Mouse (Mus musculus) neural tube, embryonic 13.5 days (tissue): ENCODE data around the gene BC025920. TPM values are rescaled to one million over a fixed set of nuclear protein-coding genes. Genes with fewer than 3 reads are reported as not detected.

Source experiments
- ATAC-seq: fragments of 200-750 bp; cut with Nextera tagmentation; 2 replicates; pipeline ENCODE4 v1.8.0; 2017; ENCODE audit warnings: low read depth, mild to moderate bottlenecking, moderate TSS enrichment, moderate library complexity
- H3K27ac ChIP-seq: fragments of 300-500 bp; sonication (generic); replicated peaks from 2 replicates; pipeline ENCODE4 v1.5.1; 2015; ENCODE audit warnings: moderate library complexity, mild to moderate bottlenecking, inconsistent platforms
- H3K27me3 ChIP-seq: fragments of 300-500 bp; sonication (generic); 2 replicates; pipeline ENCODE4 v1.6.1; 2015; ENCODE audit warnings: mild to moderate bottlenecking, inconsistent platforms
- H3K36me3 ChIP-seq: fragments of 300-500 bp; sonication (generic); 2 replicates; pipeline ENCODE4 v1.6.1; 2015; ENCODE audit warnings: mild to moderate bottlenecking, inconsistent platforms
- H3K4me1 ChIP-seq: fragments of 300-500 bp; sonication (generic); replicated peaks from 2 replicates; pipeline ENCODE4 v1.6.1; 2015; ENCODE audit warnings: inconsistent platforms
- H3K4me2 ChIP-seq: fragments of 300-500 bp; sonication (generic); 2 replicates; pipeline ENCODE4 v1.6.1; 2015; ENCODE audit warnings: inconsistent platforms, mild to moderate bottlenecking, moderate library complexity
- H3K4me3 ChIP-seq: fragments of 300-500 bp; sonication (generic); 2 replicates; pipeline ENCODE4 v1.5.1; 2015; ENCODE audit warnings: mild to moderate bottlenecking, inconsistent platforms
- H3K9ac ChIP-seq: fragments of 300-500 bp; sonication (generic); 2 replicates; pipeline ENCODE4 v1.6.1; 2015; ENCODE audit warnings: moderate library complexity, mild to moderate bottlenecking, inconsistent platforms
- H3K9me3 ChIP-seq: fragments of 300-500 bp; sonication (generic); 2 replicates; pipeline ENCODE4 v1.6.1; 2016; ENCODE audit warnings: inconsistent platforms
- WGBS: fragments of 180-500 bp; shearing (Covaris S2); methylation state at CpG from one replicate; pipeline ENCODE4 v1.1.7; 2015; 5-methylcytosine and 5-hydroxymethylcytosine counted together
- polyA plus RNA-seq: library from polyadenylated mRNA; unstranded; fragments of >200 nt; fragmentation: Nextera tagmentation; extraction: Ambion mirVana; gene quantifications from 2 replicates; pipeline ENCODE4 v1.2.1, GENCODE M21; 2015

The BC025920 gene
- polyA plus RNA-seq, 1 experiment from 2014 or later = 2.5 TPM

DNA sequence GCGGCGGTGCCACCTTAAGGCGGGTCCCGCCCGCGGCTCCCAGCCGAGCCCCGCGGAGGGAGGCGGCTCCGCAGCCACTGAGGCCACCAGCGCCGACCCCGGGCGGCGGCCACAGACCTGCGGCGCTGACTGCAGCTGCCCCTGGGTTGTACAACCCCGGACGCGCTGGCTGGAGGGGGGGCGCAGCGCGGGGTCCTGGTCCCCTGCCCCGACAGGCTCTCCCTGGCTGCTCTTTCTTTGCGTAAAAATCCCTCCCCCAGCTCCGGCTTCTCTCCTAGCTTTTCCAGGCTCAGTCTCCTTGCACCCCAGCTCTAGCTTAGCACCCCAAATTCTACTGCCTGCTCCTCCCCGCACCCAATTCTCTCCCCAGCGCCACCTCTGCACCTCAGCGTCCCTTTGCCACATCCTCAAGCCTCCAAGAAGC, 30.9 kb upstream of the BC025920 start:
- peak overlapping the region; percentile 74 for H3K4me2 ChIP-seq
- WGBS = under 1% methylated on average over 27 of the region's 30 CpGs
- H3K9ac ChIP-seq = peak overlapping the region; percentile 83
- H3K27ac ChIP-seq = peak overlapping the region; percentile 52; the same call in 1 of the 2 replicates
- H3K36me3 ChIP-seq = no peaks in the 10 kb centered on the region
- H3K27me3 ChIP-seq = peaks cover 77% of the 10 kb centered on the region
- peak overlapping the region; percentile 59 for H3K4me3 ChIP-seq
- ATAC-seq = no peak
- no peaks in the 10 kb centered on the region for H3K9me3 ChIP-seq
- H3K4me1 ChIP-seq = peaks cover 59% of the 10 kb centered on the region

DNA sequence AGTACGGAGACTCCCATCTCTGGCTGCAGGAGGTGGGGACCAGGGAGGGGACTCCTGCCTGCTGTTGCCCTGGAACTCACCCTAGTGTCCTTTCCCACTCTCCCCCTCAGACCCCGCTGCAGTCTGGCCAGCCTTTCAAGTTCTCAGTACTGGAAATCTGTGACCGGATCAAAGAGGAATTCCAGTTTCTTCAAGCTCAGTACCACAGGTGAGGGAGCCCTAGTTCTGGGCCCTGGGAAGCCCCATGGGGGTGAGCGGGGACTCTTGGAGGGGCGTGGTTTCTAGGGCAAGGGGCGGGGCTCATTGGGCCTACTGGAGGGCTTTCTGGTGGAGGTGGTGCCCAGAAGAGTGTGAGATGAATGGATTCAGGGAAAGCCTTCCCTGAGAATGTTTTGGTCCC, 30.4 kb upstream of the BC025920 start:
- ATAC-seq = no peak
- Histone ChIP-seq H3K9me3 (no peaks in the 10 kb centered on the region), H3K4me3 (peak overlapping the region; percentile 59), H3K9ac (peak overlapping the region; percentile 83), H3K36me3 (no peaks in the 10 kb centered on the region), H3K27me3 (peaks cover 82% of the 10 kb centered on the region), H3K4me2 (peak overlapping the region; percentile 74), H3K4me1 (peaks cover 59% of the 10 kb centered on the region), H3K27ac (peak overlapping the region; percentile 52; the same call in 1 of the 2 replicates)
- WGBS = 1% methylated on average over 6 of the region's 6 CpGs

DNA sequence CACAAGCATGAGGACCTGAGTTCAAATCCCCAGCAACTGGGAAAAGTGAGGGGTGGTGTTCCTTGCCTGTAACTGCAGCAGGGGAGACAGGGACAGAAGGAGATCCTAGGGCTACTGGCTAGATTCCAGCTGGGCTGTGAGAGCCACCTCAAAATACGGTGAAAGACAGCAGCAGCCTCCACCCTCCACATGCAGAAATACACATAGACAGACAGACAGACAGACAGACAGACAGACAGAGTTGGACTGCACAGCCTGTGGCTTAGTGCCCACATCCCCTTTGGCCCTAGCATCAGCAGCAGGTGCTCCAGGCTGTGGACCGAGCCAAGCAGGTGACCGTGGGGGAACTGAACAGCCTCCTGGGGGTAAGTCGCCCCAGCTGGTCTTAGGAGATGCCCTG, 26.1 kb upstream of the BC025920 start:
- H3K4me3 ChIP-seq = no peak overlapping the region
- peaks cover 85% of the 10 kb centered on the region for H3K27me3 ChIP-seq
- no peak overlapping the region for H3K4me2 ChIP-seq
- no peak overlapping the region for H3K27ac ChIP-seq
- WGBS = 63% methylated on average over 4 of the region's 4 CpGs
- no peaks in the 10 kb centered on the region for H3K36me3 ChIP-seq
- peaks cover 50% of the 10 kb centered on the region for H3K4me1 ChIP-seq
- no peak for ATAC-seq
- H3K9ac ChIP-seq = no peak overlapping the region
- H3K9me3 ChIP-seq = no peaks in the 10 kb centered on the region

DNA sequence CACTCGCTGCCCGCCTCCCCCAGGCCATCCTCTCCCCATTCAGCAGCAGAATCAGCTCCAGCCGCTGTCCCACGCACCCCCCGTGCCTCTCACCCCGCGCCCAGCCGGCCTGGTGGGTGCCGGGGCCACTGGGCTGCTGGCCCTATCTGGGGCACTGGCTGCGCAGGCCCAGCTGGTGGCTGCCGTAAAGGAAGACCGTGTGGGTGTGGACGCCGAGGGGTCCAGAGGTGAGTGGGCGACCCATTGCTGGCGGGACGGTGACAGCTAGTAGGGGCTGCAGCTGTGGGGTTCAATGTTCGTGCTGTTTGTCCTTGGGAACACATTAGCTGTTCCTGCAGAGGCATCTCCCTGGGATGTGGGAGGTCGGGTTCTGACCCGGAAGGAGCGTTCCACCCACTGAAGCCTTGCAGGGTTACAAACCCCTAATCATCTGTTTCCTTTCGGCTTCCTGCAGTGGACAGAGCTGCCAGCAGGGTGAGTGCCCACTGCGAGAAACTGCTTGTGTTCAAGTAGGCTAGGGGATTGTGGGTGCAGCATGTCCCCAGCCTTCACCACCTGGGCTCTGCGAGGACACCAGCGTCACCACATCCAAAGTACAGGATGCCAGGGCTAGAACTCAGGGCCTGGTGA, 25.5 kb upstream of the BC025920 start:
- no peak for ATAC-seq
- 55% methylated on average over 24 of the region's 25 CpGs for WGBS
- H3K4me1 ChIP-seq = peaks cover 45% of the 10 kb centered on the region
- H3K4me2 ChIP-seq = no peak overlapping the region
- H3K4me3 ChIP-seq = no peak overlapping the region
- no peak overlapping the region for H3K27ac ChIP-seq
- H3K9ac ChIP-seq = 0 out of 2 replicates have a peak overlapping the region, but pooled peaks have one; percentile 43
- H3K36me3 ChIP-seq = no peaks in the 10 kb centered on the region
- H3K27me3 ChIP-seq = peaks cover 89% of the 10 kb centered on the region
- H3K9me3 ChIP-seq = no peaks in the 10 kb centered on the region

DNA sequence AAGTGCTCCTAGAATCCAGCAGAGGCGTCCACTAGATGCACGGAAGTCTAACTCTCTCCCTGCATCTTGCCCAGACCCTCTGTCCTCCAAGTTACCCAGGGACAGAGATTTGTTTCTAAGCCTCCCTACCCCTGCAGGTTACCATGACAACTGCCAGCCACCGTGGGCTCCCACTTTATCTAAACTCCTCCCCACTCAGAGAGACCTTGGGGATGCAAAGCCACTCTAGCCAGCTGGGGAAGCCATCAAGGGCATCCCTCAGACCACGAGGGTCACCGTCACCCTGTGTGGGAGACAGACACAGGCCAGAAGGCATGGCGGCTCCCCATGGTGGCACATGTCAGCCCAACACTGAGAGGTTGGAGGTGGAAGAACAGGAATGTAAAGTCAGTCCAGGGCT, 22.7 kb upstream of the BC025920 start:
- H3K9ac ChIP-seq = no peak overlapping the region
- ATAC-seq = no peak
- peaks cover 36% of the 10 kb centered on the region for H3K4me1 ChIP-seq
- 48% methylated on average over 6 of the region's 6 CpGs for WGBS
- peaks cover 11% of the 10 kb centered on the region for H3K36me3 ChIP-seq
- H3K27ac ChIP-seq = no peak overlapping the region
- peaks cover 88% of the 10 kb centered on the region for H3K27me3 ChIP-seq
- no peak overlapping the region for H3K4me2 ChIP-seq
- no peak overlapping the region for H3K4me3 ChIP-seq
- no peaks in the 10 kb centered on the region for H3K9me3 ChIP-seq

DNA sequence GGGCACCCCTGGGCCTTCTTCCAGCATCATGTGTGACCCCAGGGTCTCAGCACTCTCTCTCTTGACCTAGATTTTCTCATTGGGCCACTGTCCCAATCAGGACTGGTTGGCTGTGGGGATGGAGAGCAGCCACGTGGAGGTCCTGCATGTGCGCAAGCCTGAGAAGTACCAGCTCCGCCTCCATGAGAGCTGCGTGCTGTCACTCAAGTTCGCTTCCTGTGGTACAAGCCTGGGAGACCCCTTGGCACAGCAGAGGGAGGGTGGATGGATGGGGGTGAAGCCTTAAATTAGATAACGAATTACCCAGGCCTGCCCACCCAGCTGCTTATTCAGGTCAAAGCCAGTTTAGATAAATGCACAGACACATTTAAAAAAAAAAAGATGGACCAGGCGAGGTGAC, 17.3 kb upstream of the BC025920 start:
- no peaks in the 10 kb centered on the region for H3K9me3 ChIP-seq
- H3K4me3 ChIP-seq = no peak overlapping the region
- peaks cover 91% of the 10 kb centered on the region for H3K27me3 ChIP-seq
- H3K4me1 ChIP-seq = no peaks in the 10 kb centered on the region
- 66% methylated on average over 7 of the region's 7 CpGs for WGBS
- H3K9ac ChIP-seq = no peak overlapping the region
- H3K36me3 ChIP-seq = peaks cover 15% of the 10 kb centered on the region
- no peak for ATAC-seq
- no peak overlapping the region for H3K4me2 ChIP-seq
- H3K27ac ChIP-seq = no peak overlapping the region

DNA sequence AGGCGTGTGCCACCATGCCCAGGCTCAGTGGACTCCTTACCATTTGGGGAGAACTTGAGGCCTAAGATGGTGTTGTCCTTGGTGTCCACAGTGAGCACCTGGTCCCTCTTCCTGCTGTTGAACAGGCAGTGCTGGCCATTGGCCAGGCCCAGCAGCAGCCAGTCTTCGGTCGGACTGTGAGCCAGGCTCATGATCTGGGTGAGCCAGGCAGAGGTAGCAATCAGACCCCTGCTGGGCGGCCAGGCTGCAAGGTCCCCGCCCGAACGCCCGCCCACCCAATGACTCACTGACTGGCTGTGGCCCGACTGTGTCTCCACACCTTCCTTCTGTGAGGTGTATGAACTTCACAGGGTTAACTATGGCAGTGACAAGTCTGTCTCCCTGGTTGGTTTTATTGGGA, 14.2 kb upstream of the BC025920 start:
- H3K9ac ChIP-seq = no peak overlapping the region
- no peak for ATAC-seq
- H3K4me1 ChIP-seq = peaks cover 20% of the 10 kb centered on the region
- no peak overlapping the region for H3K4me2 ChIP-seq
- H3K9me3 ChIP-seq = no peaks in the 10 kb centered on the region
- 65% methylated on average over 9 of the region's 9 CpGs for WGBS
- no peak overlapping the region for H3K4me3 ChIP-seq
- H3K36me3 ChIP-seq = peaks cover 15% of the 10 kb centered on the region
- H3K27me3 ChIP-seq = peaks cover 90% of the 10 kb centered on the region
- H3K27ac ChIP-seq = no peak overlapping the region

DNA sequence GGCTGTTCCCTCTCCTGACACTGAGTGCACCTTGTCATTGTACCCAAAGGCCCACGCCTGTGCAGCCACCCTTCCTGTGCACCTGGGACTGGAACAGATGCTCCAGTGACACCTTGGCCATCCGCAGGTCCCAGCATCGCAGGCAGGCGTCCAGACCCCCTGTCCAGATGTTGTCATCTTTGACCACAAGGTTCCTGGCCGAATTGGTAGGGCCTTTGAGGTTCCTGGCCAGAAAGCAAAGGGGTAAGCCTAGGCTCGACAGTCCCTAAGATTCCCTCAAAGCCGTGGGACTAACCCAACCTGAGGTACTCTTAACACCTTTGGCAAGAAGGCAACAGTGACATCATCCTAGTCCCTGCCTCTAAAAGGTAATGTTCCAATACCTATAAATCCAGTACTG, 13.4 kb upstream of the BC025920 start:
- H3K27me3 ChIP-seq = peaks cover 82% of the 10 kb centered on the region
- no peak for ATAC-seq

DNA sequence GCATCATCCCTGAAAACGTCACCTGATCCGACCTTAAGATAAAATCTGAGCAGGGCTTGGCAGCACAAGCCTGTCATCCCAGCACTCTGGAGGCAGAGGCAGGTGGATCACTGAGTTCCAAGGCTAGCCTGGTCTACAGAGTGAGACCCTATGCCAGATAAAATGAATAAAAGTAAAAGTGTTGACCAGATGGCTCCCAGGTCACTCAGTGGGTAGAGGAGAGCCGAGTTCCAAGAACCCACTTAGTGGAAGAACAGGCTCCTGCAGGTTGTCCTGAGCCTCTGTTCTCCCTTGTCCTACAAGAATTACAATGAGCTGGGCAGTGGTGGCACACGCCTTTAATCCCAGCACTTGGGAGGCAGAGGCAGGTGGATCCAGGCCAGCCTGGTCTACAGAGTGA, 12.8 kb upstream of the BC025920 start:
- 82% methylated on average over 4 of the region's 4 CpGs for WGBS
- H3K9ac ChIP-seq = no peak overlapping the region
- H3K27ac ChIP-seq = no peak overlapping the region
- peaks cover 6% of the 10 kb centered on the region; the same call in 1 of the 2 replicates for H3K36me3 ChIP-seq
- no peak for ATAC-seq
- no peak overlapping the region for H3K4me2 ChIP-seq
- H3K4me3 ChIP-seq = no peak overlapping the region
- peaks cover 83% of the 10 kb centered on the region for H3K27me3 ChIP-seq
- H3K4me1 ChIP-seq = peaks cover 34% of the 10 kb centered on the region
- no peaks in the 10 kb centered on the region for H3K9me3 ChIP-seq

More for the DNA sequence above, 13.4 kb upstream of the BC025920 start:
- no peak overlapping the region for H3K9ac ChIP-seq
- no peak overlapping the region for H3K4me2 ChIP-seq
- no peak overlapping the region for H3K27ac ChIP-seq
- H3K4me3 ChIP-seq = no peak overlapping the region
- peaks cover 28% of the 10 kb centered on the region for H3K4me1 ChIP-seq
- no peaks in the 10 kb centered on the region for H3K9me3 ChIP-seq
- H3K36me3 ChIP-seq = peaks cover 12% of the 10 kb centered on the region
- 83% methylated on average over 7 of the region's 7 CpGs for WGBS

DNA sequence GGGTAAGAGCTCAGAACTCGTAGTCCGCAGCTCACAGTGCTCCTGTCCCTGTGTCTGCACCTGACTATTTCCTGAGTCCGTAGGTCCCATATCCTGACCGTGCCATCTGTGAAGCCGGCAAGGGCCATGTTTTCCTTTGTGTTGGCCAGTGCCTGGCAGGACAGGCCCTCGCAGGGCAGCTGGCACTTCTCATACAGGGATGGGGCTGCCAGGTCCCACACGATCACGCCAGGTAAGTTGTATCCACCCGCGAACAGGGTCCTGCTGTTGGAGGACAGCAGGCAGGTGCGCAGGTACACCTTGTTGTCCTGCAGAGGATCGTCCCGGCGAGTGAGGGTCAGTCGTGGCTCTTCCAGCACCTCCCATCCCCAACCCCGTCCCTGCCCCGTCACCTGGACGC, 12.1 kb upstream of the BC025920 start:
- WGBS = 82% methylated on average over 18 of the region's 18 CpGs
- no peak overlapping the region for H3K27ac ChIP-seq
- H3K4me1 ChIP-seq = peaks cover 34% of the 10 kb centered on the region
- peaks cover 83% of the 10 kb centered on the region for H3K27me3 ChIP-seq
- H3K4me3 ChIP-seq = no peak overlapping the region
- no peak for ATAC-seq
- H3K9me3 ChIP-seq = no peaks in the 10 kb centered on the region
- H3K4me2 ChIP-seq = no peak overlapping the region
- no peaks in the 10 kb centered on the region for H3K36me3 ChIP-seq
- no peak overlapping the region for H3K9ac ChIP-seq

DNA sequence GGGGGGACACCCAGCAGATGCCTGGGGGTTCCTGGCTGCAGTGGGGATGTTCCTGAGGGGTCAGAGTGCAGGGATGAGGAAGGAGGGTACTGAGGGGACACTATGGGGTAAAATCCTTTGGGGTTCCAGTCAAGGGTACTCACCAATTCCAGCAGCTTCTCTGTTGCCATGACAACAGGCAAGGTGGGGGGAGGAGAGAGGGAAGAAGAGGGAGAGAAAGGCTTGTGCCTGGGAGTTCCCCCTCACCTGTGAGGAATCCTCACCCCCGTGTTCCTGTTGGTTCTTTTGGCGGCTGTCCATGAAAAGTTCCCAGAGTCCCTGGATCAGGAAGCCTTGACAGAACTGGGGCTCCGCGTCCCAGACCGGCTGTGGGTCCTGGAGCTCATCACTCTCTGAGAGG, 10.5 kb upstream of the BC025920 start:
- 44% methylated on average over 5 of the region's 5 CpGs for WGBS
- peaks cover 36% of the 10 kb centered on the region for H3K4me1 ChIP-seq
- H3K27me3 ChIP-seq = peaks cover 81% of the 10 kb centered on the region
- H3K4me3 ChIP-seq = no peak overlapping the region
- no peak for ATAC-seq
- no peaks in the 10 kb centered on the region for H3K9me3 ChIP-seq
- H3K36me3 ChIP-seq = no peaks in the 10 kb centered on the region
- 0 out of 2 replicates have a peak overlapping the region, but pooled peaks have one; percentile 26 for H3K9ac ChIP-seq
- no peak overlapping the region for H3K27ac ChIP-seq
- H3K4me2 ChIP-seq = no peak overlapping the region

DNA sequence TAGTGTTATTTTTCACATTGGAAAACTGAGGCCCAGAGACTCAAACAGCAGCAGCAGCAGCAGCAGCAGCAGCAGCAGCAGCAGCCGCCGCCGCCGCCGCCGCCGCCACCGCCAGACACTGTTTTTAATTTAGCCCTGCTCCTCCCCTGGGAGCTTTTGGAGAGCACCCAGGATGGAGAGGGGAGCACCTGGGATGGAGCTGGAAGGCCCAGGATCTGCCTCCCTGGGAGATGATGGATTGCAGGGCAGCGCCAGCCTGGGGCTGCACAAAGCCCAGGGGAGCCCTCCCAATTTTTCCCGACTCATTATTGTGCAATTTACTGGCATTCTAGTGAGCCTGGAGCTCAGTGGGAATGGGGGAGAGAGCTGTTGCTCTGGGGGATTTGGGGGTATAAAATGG, 9.5 kb upstream of the BC025920 start:
- Histone ChIP-seq H3K36me3 (no peaks in the 10 kb centered on the region), H3K27ac (peak overlapping the region; percentile 77), H3K4me1 (peaks cover 46% of the 10 kb centered on the region), H3K4me2 (peak overlapping the region; percentile 43), H3K4me3 (peak overlapping the region; percentile 16), H3K9ac (peak overlapping the region; percentile 49; the same call in 1 of the 2 replicates), H3K27me3 (peaks cover 76% of the 10 kb centered on the region), H3K9me3 (no peaks in the 10 kb centered on the region)
- WGBS = 0% methylated on average over 10 of the region's 10 CpGs
- ATAC-seq = peak; percentile 36; the same call in 1 of the 2 replicates
